ENCODE assay signal across 8 mouse cellular contexts in genomic region chr5:36748536-36749061, GRCm38 (mm10). TPM values are rescaled to one million over a fixed set of nuclear protein-coding genes. Genes with fewer than 3 reads are reported as not detected.
DNase-seq lines count a peak whose midpoint lies in the region; ATAC-seq and TF ChIP-seq lines count a peak whose summit lies in the region.

Bloc1s4 (minus strand) TSS chr5:36748650.

- 0 out of 2 replicates have a peak, but pooled peaks cover 3% of the 10 kb centered on the region for H3K36me3 ChIP-seq in hindbrain, embryonic 10.5 days
- no peaks in the 10 kb centered on the region for H3K36me3 ChIP-seq in lung, postnatal 0 days (ENCODE audit: insufficient read depth, low read length)

- WGBS in hindbrain, embryonic 10.5 days: 5% methylated on average over 31 of the region's 31 CpGs
- 4% methylated on average over 31 of the region's 31 CpGs for WGBS in lung, postnatal 0 days

- peak within 1 kb of the TSS; percentile 99 for H3K4me2 ChIP-seq in lung, postnatal 0 days (replicated peaks; ENCODE audit: low read depth, low read length)

- peak; percentile 97 for ATAC-seq in frontal cortex, adult (ENCODE audit: low TSS enrichment)
- peak; percentile 96 for ATAC-seq in lung, postnatal 0 days

- peak; percentile 89 for DNase-seq in MEL-GATA-1-ER (ENCODE audit: extremely low read depth, low read depth)
- peak; percentile 88 for DNase-seq in cerebellum, adult 8-10 months
- peak; percentile 95 for DNase-seq in hindbrain, embryonic 10.5 days (ENCODE audit: low spot score)
- DNase-seq in layer of hippocampus, adult 9-11 months: peak; percentile 94
- DNase-seq in lung, postnatal 0 days (ENCODE audit: low spot score): peak; percentile 91
- peak; percentile 88 for DNase-seq in ovary, postnatal 14 days (ENCODE audit: low spot score)
- DNase-seq in thymus, postnatal 14 days: peak; percentile 89

- TF ChIP-seq CTCF in lung, postnatal 0 days (IDR thresholded peaks at IDR 0.05): no peak

- no peaks in the 10 kb centered on the region for H3K9me3 ChIP-seq in hindbrain, embryonic 10.5 days
- no peaks in the 10 kb centered on the region for H3K9me3 ChIP-seq in lung, postnatal 0 days (ENCODE audit: low read length)

- H3K9ac ChIP-seq in lung, postnatal 0 days (replicated peaks; ENCODE audit: low read depth): peak within 1 kb of the TSS; percentile 79

- H3K4me1 ChIP-seq in hindbrain, embryonic 10.5 days (replicated peaks): peaks cover 22% of the 10 kb centered on the region
- H3K4me1 ChIP-seq in lung, postnatal 0 days (ENCODE audit: insufficient read depth, low read depth, low read length): peaks cover 8% of the 10 kb centered on the region; the same call in 1 of the 2 replicates

- no peak for TF ChIP-seq EP300 in lung, postnatal 0 days (IDR thresholded peaks at IDR 0.05)

- H3K27ac ChIP-seq in hindbrain, embryonic 10.5 days: peak within 1 kb of the TSS; percentile 88
- peak within 1 kb of the TSS; percentile 54; the same call in 1 of the 2 replicates for H3K27ac ChIP-seq in lung, postnatal 0 days (ENCODE audit: low read length)

- H3K4me3 ChIP-seq in hindbrain, embryonic 10.5 days: peak within 1 kb of the TSS; percentile 100
- peak within 1 kb of the TSS; percentile 91 for H3K4me3 ChIP-seq in lung, postnatal 0 days (ENCODE audit: low read depth, low read length)

- H3K27me3 ChIP-seq in hindbrain, embryonic 10.5 days (ENCODE audit: insufficient read depth, poor library complexity, severe bottlenecking): no peaks in the 10 kb centered on the region
- H3K27me3 ChIP-seq in lung, postnatal 0 days (replicated peaks; ENCODE audit: insufficient read depth, low read length): no peaks in the 10 kb centered on the region

RNA-seq across cellular contexts. Expression of gene Bloc1s4, which starts in this region (rescaled TPM):
- 23.1 and 23.5 TPM in 2 replicates for polyA plus RNA-seq in hindbrain, embryonic 10.5 days (2016; fragmentation: Nextera tagmentation; extraction: Ambion mirVana)
- polyA plus RNA-seq in lung, postnatal 0 days (2015; fragmentation: Nextera tagmentation; extraction: Ambion mirVana): 26.8 and 28.3 TPM in 2 replicates

Comparison
In these comparisons a context has a peak if more than half of its experiments do, and no peak if none do; other contexts are left out.
1. Peak in every context shown above with its lines: DNase-seq, ATAC-seq, H3K4me3 ChIP-seq and H3K27ac ChIP-seq.